8 mouse cellular contexts compared by ENCODE assay signal in the genomic region with DNA sequence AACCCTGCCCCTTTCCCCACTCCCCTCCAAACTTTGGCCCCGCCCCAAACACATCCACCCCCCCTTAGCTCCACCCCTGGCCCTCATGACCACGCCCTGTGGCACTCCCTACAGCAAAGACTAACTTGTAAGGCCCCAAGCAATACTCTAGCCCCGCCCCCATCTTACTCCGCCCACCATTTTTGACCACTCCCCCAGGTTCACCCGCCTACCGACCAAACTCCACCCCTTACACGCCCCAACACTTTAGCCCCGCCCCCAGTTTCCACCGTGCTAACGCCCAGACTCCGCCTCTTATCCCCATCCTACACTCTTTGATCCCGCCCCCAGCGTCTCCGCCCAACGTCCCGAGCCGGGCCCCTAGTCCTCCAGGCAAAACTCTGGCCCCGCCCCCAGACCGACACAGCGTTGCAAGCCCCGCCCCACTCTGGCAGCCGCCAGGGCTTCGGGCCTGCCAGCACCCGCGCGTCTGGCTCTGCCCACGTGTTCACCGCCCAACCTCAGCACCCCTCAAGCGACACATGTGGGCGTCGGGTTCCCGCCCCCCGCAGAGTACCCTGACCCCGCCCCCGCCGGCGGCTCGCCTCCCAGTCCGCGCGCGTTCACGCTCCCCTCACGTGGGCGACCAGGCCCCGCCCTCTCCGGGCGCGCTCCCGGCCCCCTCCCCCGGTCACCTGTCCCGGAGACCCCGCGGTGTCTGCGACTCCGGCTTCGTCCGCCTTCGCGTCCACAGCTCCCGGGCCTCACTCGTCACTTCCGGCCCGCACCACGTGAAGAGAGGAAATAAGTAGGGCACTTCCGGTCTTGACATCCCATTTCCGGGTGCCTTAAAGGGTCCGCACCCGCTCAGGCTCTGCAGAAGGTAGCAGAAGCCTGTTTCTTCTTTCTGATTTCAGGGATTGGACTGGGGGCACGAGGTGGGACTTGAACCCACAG. TPM values are rescaled to one million over a fixed set of nuclear protein-coding genes. Genes with fewer than 3 reads are reported as not detected.
DNase-seq lines count a peak whose midpoint lies in the region; ATAC-seq lines count a peak whose summit lies in the region.

A gene (minus strand): TSS at position 770 of the 936 bp plus-strand sequence.

- peaks cover 27% of the 10 kb centered on the region for H3K36me3 ChIP-seq in hindbrain, embryonic 12.5 days

- peak within 1 kb of the TSS; percentile 52 for H3K4me2 ChIP-seq in hindbrain, embryonic 12.5 days (replicated peaks)

- ATAC-seq in hindbrain, embryonic 12.5 days (ENCODE audit: low FRiP score), result peak; percentile 95

- peak within 1 kb of the TSS; percentile 69 for H3K4me3 ChIP-seq in hindbrain, embryonic 12.5 days

- H3K27me3 ChIP-seq in hindbrain, embryonic 12.5 days, result no peaks in the 10 kb centered on the region

- H3K9me3 ChIP-seq in hindbrain, embryonic 12.5 days (replicated peaks), result no peaks in the 10 kb centered on the region

- DNase-seq in Muller cell, postnatal 12 days (ENCODE audit: inconsistent ontology term), result peak; percentile 100
- DNase-seq in cerebellum, adult 9-11 months, result peak; percentile 98
- peak; percentile 99 to 100 for DNase-seq in frontal cortex, postnatal 10 days (ENCODE audit: low spot score in 2 of 2)
- DNase-seq in layer of hippocampus, postnatal 14 days (ENCODE audit: low spot score in 2 of 2), result peak; percentile 99 to 100
- DNase-seq in lung, postnatal 14 days, result peak; percentile 100
- DNase-seq in retina, adult 2 months (ENCODE audit: low read depth, low spot score), result peak; percentile 96
- peak; percentile 99 for DNase-seq in thymus, postnatal 36 days

- H3K9ac ChIP-seq in hindbrain, embryonic 12.5 days, result peak within 1 kb of the TSS; percentile 70

- H3K27ac ChIP-seq in hindbrain, embryonic 12.5 days, result peak within 1 kb of the TSS; percentile 92

- under 1% methylated on average over 70 of the region's 70 CpGs for WGBS in hindbrain, embryonic 12.5 days

- peaks cover 10% of the 10 kb centered on the region for H3K4me1 ChIP-seq in hindbrain, embryonic 12.5 days

RNA-seq across cellular contexts. Expression of the gene that starts here (rescaled TPM):
- 43.4 and 46.7 TPM in 2 replicates for polyA plus RNA-seq in hindbrain, embryonic 12.5 days (2016; fragmentation: Nextera tagmentation; extraction: Ambion mirVana)
- total RNA-seq in layer of hippocampus, postnatal 14 days (2021), result 10 to 100 TPM; 84.3 to 84.5 TPM

Comparison
In these comparisons a context has a peak if more than half of its experiments do, and no peak if none do; other contexts are left out.
1. Peak in every context shown above with its lines: DNase-seq, ATAC-seq, H3K4me3 ChIP-seq and H3K27ac ChIP-seq.